Mouse (Mus musculus) G1E (cell line): Measurements from ENCODE around the gene Kdm2b.

Source experiments
- CTCF ChIP-seq: IDR thresholded peaks from 2 replicates; pipeline ENCODE4 v1.5.1; 2012; ENCODE audit warnings: low read depth, low read length, inconsistent platforms, mixed read lengths
- GATA1 ChIP-seq: IDR thresholded peaks from 2 replicates; pipeline ENCODE4 v1.6.1; 2012; ENCODE audit warnings: borderline replicate concordance, low read length, inconsistent platforms, mixed read lengths

GRCm38 (mm10) chr5:122898153-122898552 lies 91.5 kb downstream of the Kdm2b start:
- TF ChIP-seq CTCF (no peak), GATA1 (no peak)
